Mouse (Mus musculus) forebrain, embryonic 12.5 days (tissue): ENCODE measurements around the gene Aqp1. TPM values are rescaled to one million over a fixed set of nuclear protein-coding genes. Genes with fewer than 3 reads are reported as not detected.

Source experiments
- ATAC-seq: fragments of 200-750 bp; cut with Nextera tagmentation; 2 replicates; pipeline ENCODE4 v1.8.0; 2017; ENCODE audit warnings: moderate TSS enrichment; ENCODE audit not compliant: low FRiP score
- H3K27ac ChIP-seq: fragments of 300-500 bp; sonication (generic); 2 replicates; pipeline ENCODE4 v1.5.1; 2016; ENCODE audit warnings: mild to moderate bottlenecking
- H3K27me3 ChIP-seq: fragments of 300-500 bp; sonication (generic); 2 replicates; pipeline ENCODE4 v1.6.1; 2016; ENCODE audit warnings: mild to moderate bottlenecking
- H3K36me3 ChIP-seq: fragments of 300-500 bp; sonication (generic); replicated peaks from 2 replicates; pipeline ENCODE4 v1.6.1; 2016; ENCODE audit warnings: mild to moderate bottlenecking
- H3K4me1 ChIP-seq: fragments of 300-500 bp; sonication (generic); 2 replicates; pipeline ENCODE4 v1.6.1; 2016
- H3K4me2 ChIP-seq: fragments of 300-500 bp; sonication (generic); 2 replicates; pipeline ENCODE4 v1.6.1; 2016; ENCODE audit warnings: mild to moderate bottlenecking, moderate library complexity
- H3K4me3 ChIP-seq: fragments of 300-500 bp; sonication (generic); replicated peaks from 2 replicates; pipeline ENCODE4 v1.5.1; 2016; ENCODE audit warnings: mild to moderate bottlenecking
- H3K9ac ChIP-seq: fragments of 300-500 bp; sonication (generic); 2 replicates; pipeline ENCODE4 v1.6.1; 2016; ENCODE audit warnings: mild to moderate bottlenecking
- H3K9me3 ChIP-seq: fragments of 300-500 bp; sonication (generic); 2 replicates; pipeline ENCODE4 v1.6.1; 2016
- WGBS: fragments of 180-500 bp; shearing (Covaris S2); methylation state at CpG from one replicate; pipeline ENCODE4 v1.1.7; 2016; 5-methylcytosine and 5-hydroxymethylcytosine counted together
- polyA plus RNA-seq: library from polyadenylated mRNA; unstranded; fragments of >200 nt; fragmentation: Nextera tagmentation; extraction: Ambion mirVana; gene quantifications from 2 replicates; pipeline ENCODE4 v1.2.1, GENCODE M21; 2016

The Aqp1 gene
- polyA plus RNA-seq, 1 experiment from 2014 or later: 4.9 TPM

GRCm38 (mm10) chr6:55370831-55371230 is 34.6 kb downstream of the Aqp1 start:
- H3K4me2 ChIP-seq: no peak overlapping the region
- 89% methylated on average over 6 of the region's 6 CpGs for WGBS
- no peaks in the 10 kb centered on the region for H3K27me3 ChIP-seq
- no peaks in the 10 kb centered on the region for H3K36me3 ChIP-seq
- ATAC-seq: no peak
- no peak overlapping the region for H3K4me3 ChIP-seq
- no peak overlapping the region for H3K9ac ChIP-seq
- no peaks in the 10 kb centered on the region for H3K9me3 ChIP-seq
- H3K4me1 ChIP-seq: no peaks in the 10 kb centered on the region
- no peak overlapping the region for H3K27ac ChIP-seq

DNA sequence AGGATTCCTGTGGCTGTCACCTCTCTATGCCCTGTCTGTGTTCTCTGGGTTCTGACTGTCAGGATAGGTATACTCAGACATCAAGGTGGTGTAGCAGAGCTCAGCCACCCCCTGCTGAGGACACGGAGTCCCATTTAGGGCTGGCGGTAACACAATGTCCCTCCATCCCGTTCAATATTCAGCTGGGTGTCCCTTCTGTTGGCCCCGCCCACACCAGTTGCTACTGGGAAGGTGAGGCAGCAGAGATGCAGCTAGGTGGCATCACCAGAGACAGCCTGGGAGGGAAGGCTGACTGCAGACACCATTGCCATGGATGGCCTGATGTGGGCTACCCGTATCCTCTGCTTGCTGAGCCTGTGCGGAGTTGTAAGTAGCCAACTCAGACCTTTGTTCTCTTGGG is 39.8 kb downstream of the Aqp1 start, which contains the start of gene Ghrhr:
Gene Ghrhr, plus strand, starts transcription at position 220 of the 400 bp plus-strand sequence.
- H3K4me3 ChIP-seq: no peak within 1 kb of the TSS
- H3K27ac ChIP-seq: no peak within 1 kb of the TSS
- no peaks in the 10 kb centered on the region; the same call in 1 of the 2 replicates for H3K27me3 ChIP-seq
- no peak within 1 kb of the TSS for H3K9ac ChIP-seq
- no peaks in the 10 kb centered on the region for H3K9me3 ChIP-seq
- H3K36me3 ChIP-seq: no peaks in the 10 kb centered on the region
- H3K4me2 ChIP-seq: no peak within 1 kb of the TSS
- ATAC-seq: no peak
- WGBS: 80% methylated on average over 6 of the region's 6 CpGs
- no peaks in the 10 kb centered on the region for H3K4me1 ChIP-seq

GRCm38 (mm10) chr6:55376511-55376910 is 40.3 kb downstream of the Aqp1 start:
- no peak overlapping the region for H3K9ac ChIP-seq
- H3K9me3 ChIP-seq: no peaks in the 10 kb centered on the region
- no peaks in the 10 kb centered on the region for H3K36me3 ChIP-seq
- H3K27me3 ChIP-seq: peaks cover 2% of the 10 kb centered on the region; the same call in 1 of the 2 replicates
- H3K4me3 ChIP-seq: no peak overlapping the region
- WGBS: 84% methylated on average over 5 of the region's 5 CpGs
- 0 out of 2 replicates have a peak, but pooled peaks cover under 1% of the 10 kb centered on the region for H3K4me1 ChIP-seq
- H3K27ac ChIP-seq: no peak overlapping the region
- H3K4me2 ChIP-seq: no peak overlapping the region
- no peak for ATAC-seq

DNA sequence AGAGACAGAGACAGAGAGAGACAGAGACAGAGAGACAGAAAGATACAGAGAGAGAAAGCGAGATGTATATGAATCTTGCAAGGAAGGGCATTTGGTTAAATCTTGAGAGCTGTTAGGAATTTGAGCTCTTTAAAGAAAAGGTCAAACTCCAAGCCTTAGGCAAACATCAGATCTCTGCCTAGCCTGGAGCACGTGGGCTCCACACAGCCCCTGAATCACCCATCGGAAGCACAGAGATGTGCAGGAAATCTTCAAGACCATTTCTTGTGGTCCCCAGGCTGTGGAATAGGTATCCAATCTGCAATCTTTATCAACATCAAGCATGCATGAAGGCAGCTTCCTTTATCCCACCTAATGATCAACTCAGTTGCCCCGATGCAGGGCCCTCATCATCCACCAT is 41.2 kb downstream of the Aqp1 start:
- Histone ChIP-seq H3K4me3 (no peak overlapping the region), H3K4me1 (peaks cover 7% of the 10 kb centered on the region; the same call in 1 of the 2 replicates), H3K9ac (no peak overlapping the region), H3K9me3 (no peaks in the 10 kb centered on the region), H3K27ac (no peak overlapping the region), H3K27me3 (peaks cover 6% of the 10 kb centered on the region; the same call in 1 of the 2 replicates), H3K4me2 (no peak overlapping the region), H3K36me3 (no peaks in the 10 kb centered on the region)
- WGBS: 91% methylated on average over 4 of the region's 4 CpGs
- ATAC-seq: no peak

GRCm38 (mm10) chr6:55379641-55380335 is 43.6 kb downstream of the Aqp1 start:
- Histone ChIP-seq H3K4me3 (no peak overlapping the region), H3K27me3 (peaks cover 9% of the 10 kb centered on the region; the same call in 1 of the 2 replicates), H3K9me3 (no peaks in the 10 kb centered on the region), H3K36me3 (no peaks in the 10 kb centered on the region), H3K4me2 (no peak overlapping the region), H3K27ac (no peak overlapping the region), H3K9ac (no peak overlapping the region), H3K4me1 (peaks cover 9% of the 10 kb centered on the region; the same call in 1 of the 2 replicates)
- peak; percentile 55 for ATAC-seq
- WGBS: 36% methylated on average over 3 of the region's 3 CpGs

- Histone ChIP-seq H3K36me3 (no peaks in the 10 kb centered on the region), H3K9ac (no peak overlapping the region), H3K27me3 (0 out of 2 replicates have a peak, but pooled peaks cover 9% of the 10 kb centered on the region), H3K27ac (no peak overlapping the region), H3K4me3 (no peak overlapping the region), H3K4me1 (peaks cover 9% of the 10 kb centered on the region; the same call in 1 of the 2 replicates), H3K4me2 (no peak overlapping the region), H3K9me3 (no peaks in the 10 kb centered on the region)
- WGBS: 70% methylated on average over 4 of the region's 4 CpGs
- no peak for ATAC-seq
Measured at GRCm38 (mm10) chr6:55381966-55382365, 45.7 kb downstream of the Aqp1 start.

DNA sequence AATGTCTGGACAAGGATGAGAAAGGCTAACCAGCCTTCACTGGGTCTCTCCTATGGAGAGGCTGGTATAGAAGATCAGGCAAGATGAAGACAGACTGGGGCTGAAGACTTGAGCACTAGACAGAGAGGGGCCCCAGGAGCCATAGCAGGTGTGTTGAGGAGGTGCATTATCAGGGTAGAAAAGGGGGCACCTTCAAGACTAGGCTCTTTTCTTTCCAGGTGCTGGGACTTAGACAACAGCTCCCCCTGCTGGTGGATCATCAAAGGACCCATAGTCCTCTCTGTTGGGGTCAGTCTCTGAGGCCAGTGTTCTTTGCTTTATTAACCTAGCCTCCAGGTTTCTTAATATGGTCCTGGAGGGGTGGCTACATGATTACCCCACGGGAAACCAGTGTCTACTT is 47.7 kb downstream of the Aqp1 start:
- no peak overlapping the region for H3K4me2 ChIP-seq
- peaks cover 21% of the 10 kb centered on the region for H3K4me1 ChIP-seq
- H3K9me3 ChIP-seq: no peaks in the 10 kb centered on the region
- no peaks in the 10 kb centered on the region for H3K36me3 ChIP-seq
- no peak for ATAC-seq
- H3K27ac ChIP-seq: no peak overlapping the region
- 16% methylated on average over 1 of the region's 1 CpGs for WGBS
- 0 out of 2 replicates have a peak, but pooled peaks cover 9% of the 10 kb centered on the region for H3K27me3 ChIP-seq
- H3K9ac ChIP-seq: no peak overlapping the region
- no peak overlapping the region for H3K4me3 ChIP-seq

- 81% methylated on average over 5 of the region's 5 CpGs for WGBS
- no peak overlapping the region for H3K27ac ChIP-seq
- no peaks in the 10 kb centered on the region for H3K36me3 ChIP-seq
- H3K4me1 ChIP-seq: peaks cover 26% of the 10 kb centered on the region
- H3K9ac ChIP-seq: no peak overlapping the region
- ATAC-seq: no peak
- no peaks in the 10 kb centered on the region for H3K9me3 ChIP-seq
- no peak overlapping the region for H3K4me3 ChIP-seq
- 0 out of 2 replicates have a peak, but pooled peaks cover 9% of the 10 kb centered on the region for H3K27me3 ChIP-seq
- H3K4me2 ChIP-seq: no peak overlapping the region
Measured at GRCm38 (mm10) chr6:55384356-55384951, 48.2 kb downstream of the Aqp1 start.

DNA sequence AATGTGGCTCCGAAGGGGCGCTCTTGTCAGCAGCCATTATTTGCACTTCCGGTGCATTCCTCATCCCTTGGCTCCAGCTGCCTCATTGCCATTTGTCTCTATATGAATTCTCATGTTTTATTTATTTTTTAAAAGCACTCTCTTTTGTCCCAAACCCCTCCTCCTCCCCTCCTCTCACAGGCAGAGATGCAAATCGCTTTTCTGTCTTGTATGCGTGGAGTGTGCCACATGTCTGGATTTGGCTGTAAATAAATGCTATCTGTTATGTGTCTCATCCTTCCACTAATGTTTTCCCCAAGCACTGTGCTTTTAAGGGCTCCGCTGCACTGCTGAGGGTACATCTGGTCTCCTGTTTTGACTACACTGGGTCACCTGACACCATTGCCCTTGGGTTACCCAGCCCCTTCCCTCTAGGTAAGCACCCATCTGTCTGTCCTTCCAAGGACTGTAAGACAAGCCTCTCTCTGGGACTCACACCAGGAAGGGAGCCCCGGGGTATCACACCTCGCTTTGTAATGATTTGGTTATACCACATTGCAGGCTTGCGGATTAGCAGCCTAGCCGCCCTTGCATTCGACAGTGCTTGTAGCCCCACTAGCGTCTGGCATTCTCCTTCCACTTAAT is 52.4 kb downstream of the Aqp1 start:
- Histone ChIP-seq H3K4me2 (no peak overlapping the region), H3K4me3 (no peak overlapping the region), H3K4me1 (peaks cover 29% of the 10 kb centered on the region), H3K27ac (peak overlapping the region; percentile 65), H3K9ac (no peak overlapping the region), H3K36me3 (no peaks in the 10 kb centered on the region), H3K27me3 (0 out of 2 replicates have a peak, but pooled peaks cover 5% of the 10 kb centered on the region), H3K9me3 (no peaks in the 10 kb centered on the region)
- WGBS: 43% methylated on average over 12 of the region's 12 CpGs
- peak; percentile 52 for ATAC-seq

- WGBS: 60% methylated on average over 5 of the region's 5 CpGs
Measured at GRCm38 (mm10) chr6:55389321-55389720, 53.1 kb downstream of the Aqp1 start.

DNA sequence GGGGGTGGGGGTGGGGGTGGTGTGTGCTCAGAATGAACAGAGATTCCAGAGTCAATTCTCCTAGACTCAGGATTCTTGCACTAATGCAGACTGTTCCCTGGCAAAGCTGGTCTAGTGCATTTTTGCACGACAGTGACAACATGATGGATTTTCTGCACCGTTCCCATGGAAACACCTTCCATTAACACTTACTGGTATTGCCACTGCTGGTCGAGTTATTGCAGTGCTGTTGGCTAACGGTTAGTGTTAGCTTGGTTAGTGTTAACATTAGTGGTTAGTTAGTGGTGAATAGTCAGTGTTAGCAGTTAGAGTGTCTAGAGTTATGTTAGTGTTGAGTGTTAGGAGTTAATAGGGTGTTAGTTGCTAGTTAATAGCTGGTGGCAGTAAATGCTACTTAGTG is 55.6 kb downstream of the Aqp1 start:
- peaks cover 39% of the 10 kb centered on the region for H3K4me1 ChIP-seq

More at GRCm38 (mm10) chr6:55389321-55389720, 53.1 kb downstream of the Aqp1 start:
- H3K27me3 ChIP-seq: 0 out of 2 replicates have a peak, but pooled peaks cover 5% of the 10 kb centered on the region
- H3K36me3 ChIP-seq: no peaks in the 10 kb centered on the region
- peaks cover 29% of the 10 kb centered on the region for H3K4me1 ChIP-seq
- no peak for ATAC-seq
- H3K4me2 ChIP-seq: no peak overlapping the region
- no peak overlapping the region for H3K9ac ChIP-seq
- H3K4me3 ChIP-seq: no peak overlapping the region
- no peaks in the 10 kb centered on the region for H3K9me3 ChIP-seq
- H3K27ac ChIP-seq: peak overlapping the region; percentile 65; the same call in 1 of the 2 replicates

DNA sequence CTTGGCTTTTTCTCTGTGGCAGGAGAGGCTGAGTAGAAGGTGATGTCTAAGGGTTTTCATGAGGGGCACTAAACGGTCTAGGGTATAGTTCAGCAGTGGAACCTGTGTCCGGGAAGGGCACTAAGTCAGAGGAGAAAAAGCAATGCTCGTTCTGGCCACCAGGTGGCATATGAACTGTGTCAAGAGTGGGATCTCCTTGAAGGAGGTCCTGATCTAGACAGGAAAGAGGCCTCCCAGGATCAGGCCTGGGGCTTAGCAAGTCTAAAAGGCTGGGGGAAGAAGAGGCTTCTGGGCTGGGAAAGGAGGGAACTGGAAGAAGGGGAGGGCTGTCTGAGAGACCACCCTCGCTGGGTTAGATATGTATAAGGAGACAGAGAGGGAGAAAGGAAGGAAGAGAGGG is 56.2 kb downstream of the Aqp1 start:
- Histone ChIP-seq H3K4me3 (no peak overlapping the region), H3K9me3 (no peaks in the 10 kb centered on the region), H3K9ac (no peak overlapping the region), H3K36me3 (no peaks in the 10 kb centered on the region), H3K27ac (no peak overlapping the region), H3K4me2 (no peak overlapping the region), H3K4me1 (peaks cover 41% of the 10 kb centered on the region), H3K27me3 (0 out of 2 replicates have a peak, but pooled peaks cover 5% of the 10 kb centered on the region)
- WGBS: 21% methylated on average over 4 of the region's 4 CpGs
- peak; percentile 62 for ATAC-seq

More for the DNA sequence above, 55.6 kb downstream of the Aqp1 start:
- H3K27ac ChIP-seq: no peak overlapping the region
- no peak for ATAC-seq
- H3K36me3 ChIP-seq: no peaks in the 10 kb centered on the region
- H3K27me3 ChIP-seq: 0 out of 2 replicates have a peak, but pooled peaks cover 5% of the 10 kb centered on the region
- 53% methylated on average over 4 of the region's 4 CpGs for WGBS
- no peak overlapping the region for H3K9ac ChIP-seq
- no peak overlapping the region for H3K4me3 ChIP-seq
- no peaks in the 10 kb centered on the region for H3K9me3 ChIP-seq
- H3K4me2 ChIP-seq: no peak overlapping the region
